Mouse (Mus musculus) liver, embryonic 14.5 days (tissue): ENCODE measurements at regions not wholly inside any gene's neighbourhood (a gene's known extent, or its start where the extent isn't known, plus 50 kb on each side); places are given as distances from the start of the nearest gene placed in this dataset.

Experiments used
- CTCF ChIP-seq: IDR thresholded peaks from 2 replicates; pipeline ENCODE4 v1.5.1; 2016; ENCODE audit warnings: antibody characterized with exemption, low read depth, control low read depth
- EP300 ChIP-seq: IDR thresholded peaks from 2 replicates; pipeline ENCODE4 v1.6.1; 2016; ENCODE audit warnings: antibody characterized with exemption, low read depth

DNA sequence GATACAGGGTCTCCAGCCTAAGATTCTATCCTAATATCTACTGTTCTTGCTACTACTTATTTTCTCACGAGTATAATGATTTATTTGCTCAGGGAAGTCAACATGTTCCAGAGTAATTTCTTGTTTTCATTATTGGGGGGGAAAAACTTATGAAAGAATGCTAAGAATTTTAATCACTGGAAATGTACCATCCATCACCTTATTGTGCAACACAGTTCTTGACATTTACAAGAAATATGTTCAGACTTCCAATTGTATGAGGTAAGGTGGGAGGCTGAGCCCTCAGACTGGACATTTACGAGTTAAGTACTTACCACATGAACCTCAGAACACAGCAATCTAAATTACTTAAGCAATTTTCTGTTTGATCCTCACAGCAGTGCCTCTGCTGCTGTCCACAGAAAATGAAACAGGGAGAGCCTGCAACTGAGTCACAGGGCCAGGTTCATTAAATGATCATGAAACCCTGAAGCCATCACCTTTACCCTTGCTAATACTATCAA lies 118.1 kb upstream of the Tmtc1 start:
- TF ChIP-seq CTCF (no peak), EP300 (no peak)
